Mouse (Mus musculus) cerebellum, adult 2 months (tissue): ENCODE results near the gene Ttbk2.

ENCODE experiments used
- CTCF ChIP-seq: fragments of 200-500 bp; IDR thresholded peaks from 2 replicates; pipeline ENCODE4 v1.5.1; 2011; ENCODE audit warnings: low read depth, mild to moderate bottlenecking, control low read depth, low read length, moderate library complexity, borderline replicate concordance; ENCODE audit not compliant: insufficient read depth
- POLR2A ChIP-seq: fragments of 200-500 bp; IDR thresholded peaks from 2 replicates; pipeline ENCODE4 v1.6.1; 2011; ENCODE audit warnings: low read length, control low read depth, borderline replicate concordance; ENCODE audit not compliant: insufficient read depth

GRCm38 (mm10) chr2:120745496-120745895 is 104.9 kb downstream of the Ttbk2 start:
- no peak for TF ChIP-seq POLR2A
- no peak for TF ChIP-seq CTCF
